Mouse (Mus musculus) left cerebral cortex, postnatal 10 days (tissue): ENCODE measurements around the gene Tgif1. TPM values are rescaled to one million over a fixed set of nuclear protein-coding genes. Genes with fewer than 3 reads are reported as not detected.
A peak's percentile ranks its signal among the peaks of the same experiment; 100 is the strongest.

Experiments
- DNase-seq, 2 experiments: peaks; one replicate each; pipeline ENCODE4 v3.0.0; 2021 to 2022; ENCODE audit warnings: low spot score in 2 of 2, mixed read lengths in 1 of 2; ENCODE audit errors: extremely low spot score in 1 of 2
- intact Hi-C: fragments of 180-260 bp; cut with DNase I; formaldehyde crosslinking; loops from one replicate; pipeline ENCODE4 v1.15.1; 2025
- total RNA-seq, 2 experiments: library from RNA; stranded (reverse); gene quantifications; 2 replicates each; pipeline ENCODE4 v1.2.3; 2021

The Tgif1 gene
- total RNA-seq, 2 experiments from 2014 or later: 2.2 to 2.6 TPM

- peak; percentile 69 to 70 for DNase-seq
Measured at GRCm38 (mm10) chr17:70826227-70826626, 27.1 kb downstream of the Tgif1 start.

GRCm38 (mm10) chr17:70823083-70823482 is 30.3 kb downstream of the Tgif1 start:
- intact Hi-C loops: no loop called here
- no peak for DNase-seq

More at GRCm38 (mm10) chr17:70826227-70826626, 27.1 kb downstream of the Tgif1 start:
- intact Hi-C loops: no loop called here

- intact Hi-C loops: no loop called here
- DNase-seq: peak in 1 of 2 experiments; percentile 30
Measured at GRCm38 (mm10) chr17:70817862-70818451, 35.4 kb downstream of the Tgif1 start.

- no peak for DNase-seq
- intact Hi-C loops: no loop called here
Measured at GRCm38 (mm10) chr17:70815001-70815400, 38.3 kb downstream of the Tgif1 start.

- no peak for DNase-seq
- intact Hi-C loops: no loop called here
Measured at GRCm38 (mm10) chr17:70810795-70811194, 42.6 kb downstream of the Tgif1 start.

- no peak for DNase-seq
Measured at GRCm38 (mm10) chr17:70809776-70810175, 43.6 kb downstream of the Tgif1 start.

GRCm38 (mm10) chr17:70808837-70809236 is 44.5 kb downstream of the Tgif1 start:
- intact Hi-C loops: no loop called here
- no peak for DNase-seq

More at GRCm38 (mm10) chr17:70809776-70810175, 43.6 kb downstream of the Tgif1 start:
- intact Hi-C loops: no loop called here

- DNase-seq: no peak
- intact Hi-C loops: no loop called here
Measured at GRCm38 (mm10) chr17:70807885-70808284, 45.5 kb downstream of the Tgif1 start.

GRCm38 (mm10) chr17:70806600-70806999 is 46.7 kb downstream of the Tgif1 start:
- intact Hi-C loops: no loop called here
- no peak for DNase-seq

GRCm38 (mm10) chr17:70805866-70806265 is 47.5 kb downstream of the Tgif1 start:
- DNase-seq: no peak
- intact Hi-C loops: no loop called here

- intact Hi-C loops: no loop called here
Measured at GRCm38 (mm10) chr17:70802022-70802421, 51.3 kb downstream of the Tgif1 start.

GRCm38 (mm10) chr17:70799266-70799665 is 54.1 kb downstream of the Tgif1 start:
- intact Hi-C loops: no loop called here
- no peak for DNase-seq

More at GRCm38 (mm10) chr17:70802022-70802421, 51.3 kb downstream of the Tgif1 start:
- DNase-seq: no peak

- intact Hi-C loops: no loop called here
- DNase-seq: no peak
Measured at GRCm38 (mm10) chr17:70797773-70798045, 55.6 kb downstream of the Tgif1 start.

GRCm38 (mm10) chr17:70796940-70797772 is 56.2 kb downstream of the Tgif1 start:
- intact Hi-C loops: no loop called here
- no peak for DNase-seq

- intact Hi-C loops: no loop called here
- DNase-seq: no peak
Measured at GRCm38 (mm10) chr17:70795196-70795595, 58.1 kb downstream of the Tgif1 start.

- intact Hi-C loops: no loop called here
- DNase-seq: no peak
Measured at GRCm38 (mm10) chr17:70794722-70795121, 58.6 kb downstream of the Tgif1 start.

- DNase-seq: peak; percentile 36 to 42
- intact Hi-C loops: no loop called here
Measured at GRCm38 (mm10) chr17:70794291-70794690, 59.1 kb downstream of the Tgif1 start.
